Mouse (Mus musculus): ENCODE data around the gene Cers6.

GRCm38 (mm10) chr2:68873653-68874441, 12.6 kb downstream of the Cers6 start:
- TF ChIP-seq CTCF (IDR thresholded peaks at IDR 0.05; ENCODE audit: control insufficient read depth, insufficient read depth, low read length) (no peak), POLR2A (IDR thresholded peaks at IDR 0.05; ENCODE audit: borderline replicate concordance, control insufficient read depth, low read depth, low read length) (no peak)

Data from bone marrow, adult 2 months (tissue).